Mouse (Mus musculus) small intestine, adult 2 months (tissue): ENCODE measurements around the gene Mroh2a. TPM values are rescaled to one million over a fixed set of nuclear protein-coding genes. Genes with fewer than 3 reads are reported as not detected.

Source experiments
- H3K27ac ChIP-seq: fragments of 200-500 bp; 2 replicates; pipeline ENCODE4 v1.5.1; 2012; ENCODE audit warnings: low read depth, low read length, control low read depth, inconsistent platforms; ENCODE audit not compliant: insufficient read depth
- H3K27me3 ChIP-seq: fragments of 200-500 bp; 2 replicates; pipeline ENCODE4 v1.6.1; 2012; ENCODE audit warnings: mild to moderate bottlenecking, moderate library complexity, low read length, inconsistent platforms; ENCODE audit not compliant: control insufficient read depth, insufficient read depth
- H3K36me3 ChIP-seq: fragments of 200-500 bp; 2 replicates; pipeline ENCODE4 v1.6.1; 2012; ENCODE audit warnings: mild to moderate bottlenecking, low read length, control low read depth, inconsistent platforms; ENCODE audit not compliant: control insufficient read depth, insufficient read depth
- H3K4me1 ChIP-seq: fragments of 200-500 bp; 2 replicates; pipeline ENCODE4 v1.6.1; 2012; ENCODE audit warnings: low read length, inconsistent platforms, mixed read lengths; ENCODE audit not compliant: control insufficient read depth, insufficient read depth, insufficient read length
- H3K4me3 ChIP-seq: fragments of 200-500 bp; 2 replicates; pipeline ENCODE4 v1.5.1; 2012; ENCODE audit warnings: low read depth, mild to moderate bottlenecking, control low read depth, inconsistent platforms, low read length, moderate library complexity
- CTCF ChIP-seq: fragments of 200-500 bp; IDR thresholded peaks from 2 replicates; pipeline ENCODE4 v1.5.1; 2012; ENCODE audit warnings: low read depth, mild to moderate bottlenecking, control low read depth, inconsistent platforms, low read length, moderate library complexity, mixed read lengths; ENCODE audit not compliant: insufficient replicate concordance, insufficient read length; ENCODE audit errors: extremely low read depth
- POLR2A ChIP-seq: fragments of 200-500 bp; IDR thresholded peaks from 2 replicates; pipeline ENCODE4 v1.6.1; 2012; ENCODE audit warnings: low read depth, mild to moderate bottlenecking, control low read depth, inconsistent platforms, low read length, moderate library complexity
- WGBS: fragments of 180-500 bp; shearing (Covaris S2); methylation state at CpG from one replicate; pipeline ENCODE4 v1.1.7; 2018; 5-methylcytosine and 5-hydroxymethylcytosine counted together
- polyA plus RNA-seq: library from polyadenylated mRNA; depleted of rRNA; stranded (reverse); fragments of >200 nt; gene quantifications from 2 replicates; pipeline ENCODE4 v1.2.3, GENCODE M21; 2012

The Mroh2a gene
- polyA plus RNA-seq, 1 experiment, result 0.35 TPM

GRCm38 (mm10) chr1:88200456-88200855 is 26.3 kb upstream of the Mroh2a start, which contains the start of gene Ugt1a2:
Ugt1a2 (plus strand) TSS chr1:88200601.
- Histone ChIP-seq H3K4me3 (no peak within 1 kb of the TSS), H3K27me3 (no peaks in the 10 kb centered on the region), H3K27ac (no peak within 1 kb of the TSS), H3K36me3 (no peaks in the 10 kb centered on the region), H3K4me1 (peaks cover 5% of the 10 kb centered on the region)
- TF ChIP-seq CTCF (no peak), POLR2A (no peak)
- 63% methylated on average over 7 of the region's 7 CpGs for WGBS

GRCm38 (mm10) chr1:88205294-88205922 is 21.4 kb upstream of the Mroh2a start, which contains the start of gene Dnajb3:
Dnajb3 (minus strand) TSS chr1:88205782.
- H3K27me3 ChIP-seq, result no peaks in the 10 kb centered on the region
- peak within 1 kb of the TSS; percentile 65 for H3K4me3 ChIP-seq
- no peak for TF ChIP-seq POLR2A
- TF ChIP-seq CTCF, result no peak
- no peaks in the 10 kb centered on the region for H3K36me3 ChIP-seq
- WGBS, result 44% methylated on average over 62 of the region's 62 CpGs
- H3K4me1 ChIP-seq, result peaks cover 18% of the 10 kb centered on the region
- peak within 1 kb of the TSS; percentile 64 for H3K27ac ChIP-seq

GRCm38 (mm10) chr1:88206843-88207479 is 19.8 kb upstream of the Mroh2a start:
- Histone ChIP-seq H3K27ac (peak overlapping the region; percentile 91), H3K27me3 (no peaks in the 10 kb centered on the region), H3K4me1 (peaks cover 21% of the 10 kb centered on the region), H3K36me3 (no peaks in the 10 kb centered on the region), H3K4me3 (no peak overlapping the region)
- WGBS, result 31% methylated on average over 2 of the region's 2 CpGs
- TF ChIP-seq POLR2A (no peak), CTCF (no peak)

GRCm38 (mm10) chr1:88211812-88212211 is 15.0 kb upstream of the Mroh2a start, which contains the start of gene Ugt1a1:
Ugt1a1 (plus strand) TSS chr1:88211959.
- WGBS, result 44% methylated on average over 8 of the region's 8 CpGs
- peaks cover 5% of the 10 kb centered on the region for H3K36me3 ChIP-seq
- TF ChIP-seq CTCF, result no peak
- no peak for TF ChIP-seq POLR2A
- no peaks in the 10 kb centered on the region for H3K27me3 ChIP-seq
- H3K4me1 ChIP-seq, result peaks cover 24% of the 10 kb centered on the region
- peak within 1 kb of the TSS; percentile 31 for H3K4me3 ChIP-seq
- peak within 1 kb of the TSS; percentile 67 for H3K27ac ChIP-seq

- H3K27ac ChIP-seq, result peak overlapping the region; percentile 67
- peaks cover 22% of the 10 kb centered on the region for H3K4me1 ChIP-seq
- H3K4me3 ChIP-seq, result peak overlapping the region; percentile 31
- 47% methylated on average over 8 of the region's 8 CpGs for whole genome bisulfite sequencing
- peaks cover 8% of the 10 kb centered on the region for H3K36me3 ChIP-seq
- TF ChIP-seq CTCF (no peak), POLR2A (no peak)
- H3K27me3 ChIP-seq, result no peaks in the 10 kb centered on the region
These were observed 14.3 kb upstream of the Mroh2a start for GRCm38 (mm10) chr1:88212341-88213045.

- WGBS, result 67% methylated on average over 1 of the region's 1 CpGs
- Histone ChIP-seq H3K27me3 (no peaks in the 10 kb centered on the region), H3K4me3 (no peak overlapping the region), H3K27ac (peak overlapping the region; percentile 67), H3K36me3 (peaks cover 8% of the 10 kb centered on the region), H3K4me1 (peaks cover 19% of the 10 kb centered on the region)
- no peak for TF ChIP-seq POLR2A
- no peak for TF ChIP-seq CTCF
These were observed 13.7 kb upstream of the Mroh2a start for GRCm38 (mm10) chr1:88213061-88213460.

- peak overlapping the region; percentile 21; the same call in 1 of the 2 replicates for H3K4me3 ChIP-seq
- WGBS, result 44% methylated on average over 2 of the region's 2 CpGs
These were observed 12.9 kb upstream of the Mroh2a start for GRCm38 (mm10) chr1:88213766-88214461.

More at GRCm38 (mm10) chr1:88213766-88214461, 12.9 kb upstream of the Mroh2a start:
- no peak for TF ChIP-seq CTCF
- TF ChIP-seq POLR2A, result no peak
- H3K36me3 ChIP-seq, result peaks cover 8% of the 10 kb centered on the region
- H3K27me3 ChIP-seq, result no peaks in the 10 kb centered on the region
- H3K27ac ChIP-seq, result peak overlapping the region; percentile 65
- H3K4me1 ChIP-seq, result peaks cover 16% of the 10 kb centered on the region; the same call in 1 of the 2 replicates
